Comparison of ENCODE assay signal across 14 mouse cellular contexts in the genomic region with DNA sequence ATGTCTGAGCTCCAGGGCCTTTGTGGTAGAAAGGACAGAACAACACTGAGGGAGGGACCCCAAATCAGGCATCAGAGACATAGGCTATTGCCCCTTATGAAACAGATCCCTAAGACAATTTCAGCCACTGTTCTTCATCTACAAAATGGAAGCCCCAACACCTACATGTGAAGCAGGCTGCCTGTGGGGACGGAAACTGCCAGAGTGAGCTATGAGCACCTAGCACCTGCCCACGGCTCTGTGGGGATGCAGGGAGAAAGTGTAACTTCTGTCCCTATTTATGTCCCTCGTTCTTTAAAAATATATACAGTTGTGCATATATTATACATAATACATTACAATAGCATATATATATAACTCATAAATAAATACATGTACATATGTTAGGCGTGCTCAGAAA. TPM values are rescaled to one million over a fixed set of nuclear protein-coding genes. Genes with fewer than 3 reads are reported as not detected.
"Had no signal": no experiment of that assay in that cellular context is flagged by ENCODE, and none has a peak within 500 bp of the region (broad histone marks: within the 10 kb centered on the region; RNA-seq: fewer than 3 reads in every experiment).

No protein-coding gene starts in this region.

- DNase-seq: kidney, adult 11 months; kidney, adult 8-10 months; kidney, postnatal 10 days; kidney, postnatal 36 days; liver; lung, adult 18-20 months; lung, postnatal 10 days; lung, postnatal 36 days; retina, postnatal 1 day; spleen, adult 18-20 months; thymus, adult 2 months; thymus, postnatal 14 days; thymus, postnatal 4 days had no signal

RNA-seq across cellular contexts. Expression of a gene that starts 16.9 kb away (rescaled TPM):
- total RNA-seq: monocyte, adult 5-6 weeks had no signal
